Mouse (Mus musculus): ENCODE results near the gene Cfap97. TPM values are rescaled to one million over a fixed set of nuclear protein-coding genes. Genes with fewer than 3 reads are reported as not detected.

Gene Cfap97
- total RNA-seq, 1 experiment from 2014 or later = 18.1 TPM

- DNase-seq = no peak
Measured at GRCm38 (mm10) chr8:46153042-46153441, 1.5 kb downstream of the Cfap97 start.

- DNase-seq = peak; percentile 99
Measured at GRCm38 (mm10) chr8:46162953-46163869, 11.6 kb downstream of the Cfap97 start.

GRCm38 (mm10) chr8:46163870-46164190, 12.3 kb downstream of the Cfap97 start:
- DNase-seq = no peak

- DNase-seq = no peak
Measured at GRCm38 (mm10) chr8:46173651-46174050, 22.1 kb downstream of the Cfap97 start.

GRCm38 (mm10) chr8:46180136-46180535, 28.6 kb downstream of the Cfap97 start:
- no peak for DNase-seq

- peak; percentile 78 for DNase-seq
Measured at GRCm38 (mm10) chr8:46185361-46185760, 33.8 kb downstream of the Cfap97 start.

- DNase-seq = no peak
Measured at GRCm38 (mm10) chr8:46193100-46193499, 41.5 kb downstream of the Cfap97 start.

GRCm38 (mm10) chr8:46196877-46197276, 45.3 kb downstream of the Cfap97 start:
- DNase-seq = no peak

GRCm38 (mm10) chr8:46197673-46198072, 46.1 kb downstream of the Cfap97 start:
- DNase-seq = no peak

GRCm38 (mm10) chr8:46202350-46202749, 50.8 kb downstream of the Cfap97 start:
- DNase-seq = no peak

- no peak for DNase-seq
Measured at GRCm38 (mm10) chr8:46204301-46204700, 52.7 kb downstream of the Cfap97 start.

GRCm38 (mm10) chr8:46204974-46205640, 53.5 kb downstream of the Cfap97 start:
- no peak for DNase-seq

- no peak for DNase-seq
Measured at GRCm38 (mm10) chr8:46206107-46206506, 54.5 kb downstream of the Cfap97 start.

GRCm38 (mm10) chr8:46208354-46208753, 56.8 kb downstream of the Cfap97 start:
- DNase-seq = peak; percentile 49

GRCm38 (mm10) chr8:46209057-46209456, 57.5 kb downstream of the Cfap97 start:
- DNase-seq = no peak

- peak; percentile 99 for DNase-seq
Measured at GRCm38 (mm10) chr8:46210404-46211315, 59.1 kb downstream of the Cfap97 start, which contains the start of gene Slc25a4. Gene Slc25a4 (minus strand): TSS chr8:46211284.

- peak; percentile 45 for DNase-seq
Measured at GRCm38 (mm10) chr8:46211611-46212071, 60.1 kb downstream of the Cfap97 start.

GRCm38 (mm10) chr8:46212194-46212593, 60.6 kb downstream of the Cfap97 start:
- DNase-seq = no peak

- DNase-seq = no peak
Measured at GRCm38 (mm10) chr8:46213971-46214480, 62.5 kb downstream of the Cfap97 start.

GRCm38 (mm10) chr8:46216838-46217237, 65.3 kb downstream of the Cfap97 start:
- peak; percentile 81 for DNase-seq

- DNase-seq = no peak
Measured at GRCm38 (mm10) chr8:46220566-46220965, 69.0 kb downstream of the Cfap97 start.

- DNase-seq = no peak
Measured at GRCm38 (mm10) chr8:46225501-46225900, 73.9 kb downstream of the Cfap97 start.

Measured in adrenal gland, postnatal 14 days (tissue).